Mouse (Mus musculus): ENCODE measurements around the gene Svip. TPM values are rescaled to one million over a fixed set of nuclear protein-coding genes. Genes with fewer than 3 reads are reported as not detected.

Svip gene
- under 1 TPM; 0.48 to 0.95 TPM for polyA plus RNA-seq (2017; shearing (Covaris generic))

GRCm38 (mm10) chr7:52005511-52006295 is at the start of gene Svip:
Gene Svip (minus strand): TSS chr7:52006018.

DNA sequence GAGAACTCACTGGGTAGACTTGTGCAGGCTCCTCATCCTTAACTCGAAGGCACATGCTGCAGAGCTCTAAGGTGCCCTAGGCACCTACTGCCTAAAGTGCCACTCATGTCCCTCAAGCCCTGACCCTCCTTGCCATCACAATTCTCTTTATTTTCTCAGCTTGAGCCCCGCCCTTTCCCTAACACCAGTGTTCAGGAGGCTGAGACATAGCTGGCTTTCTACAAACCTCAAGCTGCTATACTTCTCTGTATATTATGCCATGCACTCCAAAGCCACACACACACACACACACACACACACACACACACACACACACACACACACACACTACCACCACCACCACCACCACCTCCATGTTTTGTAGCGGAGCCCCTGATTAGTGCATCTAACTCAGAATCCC is 9.8 kb upstream of the Svip start, which contains the start of gene 1700015G11Rik:
Gene 1700015G11Rik (minus strand): TSS at position 101 of the 400 bp plus-strand sequence.

Other genes starting within 250 kb of the Svip start
- gene Gas2, start 144.0 kb downstream of the Svip start, polyA plus RNA-seq (2017; shearing (Covaris generic)) = 1 to 10 TPM; 2.8 to 6.3 TPM
- gene Fancf, start 143.8 kb downstream of the Svip start, polyA plus RNA-seq (2017; shearing (Covaris generic)) = 10 to 100 TPM; 10.1 to 13.4 TPM
- gene 1700015G11Rik, start 9.7 kb upstream of the Svip start, polyA plus RNA-seq (2017; shearing (Covaris generic)) = not detected